Mouse (Mus musculus) heart, adult 2 months (tissue): Measurements from ENCODE around the gene Snrpa1.

Experiments used
- CTCF ChIP-seq: fragments of 200-600 bp; IDR thresholded peaks from 2 replicates; pipeline ENCODE4 v1.8.1; 2022; ENCODE audit warnings: antibody characterized with exemption, mild to moderate bottlenecking, moderate library complexity
- EP300 ChIP-seq: fragments of 200-500 bp; IDR thresholded peaks from 2 replicates; pipeline ENCODE4 v1.6.1; 2011; ENCODE audit warnings: low read depth, low read length, control low read depth; ENCODE audit not compliant: insufficient read depth

DNA sequence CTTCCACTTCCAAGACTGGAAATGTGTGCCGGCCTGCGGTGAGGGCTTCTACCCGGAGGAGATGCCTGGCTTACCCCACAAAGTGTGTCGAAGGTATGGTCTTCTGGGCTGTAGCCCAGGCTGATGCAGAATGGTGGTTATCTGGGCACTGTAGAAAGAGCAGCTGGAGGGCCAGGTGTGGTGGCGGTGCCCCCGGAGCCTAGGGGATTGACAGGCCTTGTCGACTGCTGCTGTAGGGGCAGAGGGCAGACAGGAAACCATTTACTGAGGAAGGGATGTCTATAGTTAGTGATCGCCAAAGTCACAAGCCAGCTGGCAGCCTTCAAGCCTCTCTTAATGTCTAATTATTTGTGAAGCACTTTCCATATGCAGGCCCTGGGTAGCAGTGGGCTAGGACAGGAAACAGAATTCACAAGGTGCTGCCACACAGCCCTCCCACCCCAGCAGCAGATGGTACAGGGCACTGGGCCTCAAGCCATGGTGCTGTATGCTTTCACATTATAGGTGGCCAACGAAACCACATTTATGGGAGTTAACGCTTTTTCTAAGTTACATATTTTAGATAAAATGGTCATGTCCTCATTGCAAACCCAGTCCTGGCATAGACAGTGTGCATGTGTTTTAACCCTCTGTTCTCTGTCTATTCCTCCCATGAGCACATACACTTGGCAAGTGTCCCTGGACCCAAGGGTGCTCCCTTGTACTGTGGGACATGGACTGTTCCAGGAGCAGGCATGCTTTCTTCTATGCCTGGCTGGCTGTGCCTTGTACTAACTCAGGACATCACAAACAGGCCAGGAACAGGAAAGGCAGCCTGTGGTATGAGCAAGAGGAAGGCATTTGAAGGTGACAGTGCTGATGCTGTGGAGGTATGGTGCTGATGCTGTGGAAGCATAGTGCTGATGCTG is 15.0 kb upstream of the Snrpa1 start, which contains the start of gene Gm45213:
- TF ChIP-seq CTCF = no peak
- TF ChIP-seq EP300 = no peak
